Mouse (Mus musculus): ENCODE results near the gene Fam57b.
A peak's percentile ranks its signal among the peaks of the same experiment; 100 is the strongest.

The Fam57b gene

GRCm38 (mm10) chr7:126825952-126826351 lies 28.5 kb downstream of the Fam57b start:
- DNase-seq (ENCODE audit: low read depth, low spot score) = peak; percentile 53

DNA sequence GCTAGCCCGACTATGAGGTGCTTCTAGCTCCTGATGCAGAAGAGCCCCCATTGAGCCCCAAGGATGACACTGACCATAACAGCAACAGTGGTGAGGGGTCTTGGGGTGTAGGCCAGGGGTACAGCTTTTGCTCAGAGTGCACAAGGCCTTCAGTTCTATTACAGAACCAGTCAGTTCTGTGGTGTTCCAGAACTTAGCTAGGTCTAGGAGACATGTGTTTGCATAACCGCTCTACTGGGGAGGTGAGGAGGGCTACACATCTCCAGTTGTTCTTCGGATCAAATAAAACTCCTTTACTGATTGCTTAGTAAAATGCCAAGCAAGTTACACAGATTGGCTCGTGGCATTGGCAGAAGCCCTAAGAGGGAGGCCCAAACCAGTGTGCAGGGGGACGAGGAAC lies 34.1 kb downstream of the Fam57b start, which contains the start of gene 4930451I11Rik:
4930451I11Rik (minus strand) TSS at position 101 of the 400 bp plus-strand sequence.
- DNase-seq (ENCODE audit: low read depth, low spot score) = no peak

- DNase-seq (ENCODE audit: low read depth, low spot score) = peak; percentile 71
These were observed 34.6 kb downstream of the Fam57b start for GRCm38 (mm10) chr7:126832036-126832598.

DNA sequence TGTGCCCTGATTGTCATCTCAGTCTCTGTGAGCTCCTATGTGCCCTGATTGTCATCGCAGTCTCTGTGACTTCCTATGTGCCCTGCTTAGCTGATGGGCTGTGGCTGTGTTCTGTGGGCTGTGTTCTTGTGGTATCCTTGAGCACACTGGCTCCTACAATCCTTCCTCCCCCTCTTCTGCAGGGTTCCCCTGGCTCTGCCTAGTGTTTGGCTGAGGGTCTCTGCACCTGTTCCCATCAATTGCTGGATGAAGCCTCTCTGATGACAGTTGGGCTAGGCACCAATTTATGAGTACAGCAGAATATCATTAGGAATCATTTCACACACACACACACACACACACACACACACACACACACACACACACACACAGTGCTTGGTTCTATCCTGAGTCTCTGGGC lies 35.8 kb downstream of the Fam57b start:
- no peak for DNase-seq (ENCODE audit: low read depth, low spot score)

DNA sequence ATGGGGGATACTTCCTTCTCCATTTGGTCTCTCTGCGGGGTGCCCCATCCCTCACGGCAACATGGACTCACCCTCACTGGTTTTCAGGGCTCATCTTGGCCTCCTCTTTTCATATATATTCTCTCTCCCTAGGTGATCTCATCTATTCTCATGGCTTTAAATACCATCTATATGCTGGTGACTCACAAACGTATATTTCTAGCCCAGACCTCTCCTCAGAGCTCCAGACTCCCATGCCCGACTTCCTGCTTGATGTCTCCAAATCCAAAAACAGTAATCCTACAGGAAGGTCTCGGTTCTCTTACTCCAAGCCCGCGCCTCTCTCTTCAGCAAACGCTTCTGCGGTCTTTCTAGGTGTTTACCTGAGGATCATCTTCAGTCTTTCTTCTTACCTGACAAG lies 45.8 kb downstream of the Fam57b start:
- no peak for DNase-seq (ENCODE audit: low read depth, low spot score)

DNA sequence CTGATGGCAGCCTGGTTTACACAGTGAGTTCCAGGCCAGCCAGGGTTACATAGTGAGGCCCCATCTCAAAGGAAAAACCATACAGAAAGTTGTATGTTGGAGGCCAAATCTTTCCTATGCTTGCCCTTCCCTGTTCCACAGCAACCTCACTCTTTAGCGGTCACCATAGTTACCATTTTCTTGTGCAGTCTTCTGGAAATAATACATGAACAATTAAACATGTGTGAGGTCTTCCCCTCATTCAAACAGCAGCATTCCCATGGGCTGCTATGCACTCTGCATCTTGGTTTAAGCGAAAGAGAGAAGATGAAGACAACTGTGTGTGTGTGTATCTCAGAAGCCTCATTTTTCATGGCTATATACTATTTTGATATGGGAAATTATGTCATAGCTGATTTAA lies 48.0 kb downstream of the Fam57b start:
- no peak for DNase-seq (ENCODE audit: low read depth, low spot score)

DNA sequence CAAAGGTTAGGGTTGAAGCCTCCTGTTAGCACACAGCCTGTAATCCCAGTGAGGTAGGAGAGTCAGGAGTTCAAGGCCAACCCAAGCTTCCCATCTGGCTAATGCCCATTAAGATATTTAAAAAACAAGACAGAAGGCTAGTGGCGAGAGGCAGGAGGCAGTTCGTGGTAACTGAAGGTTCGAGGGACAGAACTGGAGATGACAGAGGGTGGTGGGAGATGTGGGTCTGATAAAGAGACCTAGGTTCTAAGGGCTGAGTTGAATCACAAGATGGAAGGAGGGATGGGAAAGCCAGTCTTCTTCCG lies 49.6 kb downstream of the Fam57b start, which contains the start of gene Doc2a:
Doc2a (plus strand) TSS at position 301 of the 305 bp plus-strand sequence.
- no peak for DNase-seq (ENCODE audit: low read depth, low spot score)

DNA sequence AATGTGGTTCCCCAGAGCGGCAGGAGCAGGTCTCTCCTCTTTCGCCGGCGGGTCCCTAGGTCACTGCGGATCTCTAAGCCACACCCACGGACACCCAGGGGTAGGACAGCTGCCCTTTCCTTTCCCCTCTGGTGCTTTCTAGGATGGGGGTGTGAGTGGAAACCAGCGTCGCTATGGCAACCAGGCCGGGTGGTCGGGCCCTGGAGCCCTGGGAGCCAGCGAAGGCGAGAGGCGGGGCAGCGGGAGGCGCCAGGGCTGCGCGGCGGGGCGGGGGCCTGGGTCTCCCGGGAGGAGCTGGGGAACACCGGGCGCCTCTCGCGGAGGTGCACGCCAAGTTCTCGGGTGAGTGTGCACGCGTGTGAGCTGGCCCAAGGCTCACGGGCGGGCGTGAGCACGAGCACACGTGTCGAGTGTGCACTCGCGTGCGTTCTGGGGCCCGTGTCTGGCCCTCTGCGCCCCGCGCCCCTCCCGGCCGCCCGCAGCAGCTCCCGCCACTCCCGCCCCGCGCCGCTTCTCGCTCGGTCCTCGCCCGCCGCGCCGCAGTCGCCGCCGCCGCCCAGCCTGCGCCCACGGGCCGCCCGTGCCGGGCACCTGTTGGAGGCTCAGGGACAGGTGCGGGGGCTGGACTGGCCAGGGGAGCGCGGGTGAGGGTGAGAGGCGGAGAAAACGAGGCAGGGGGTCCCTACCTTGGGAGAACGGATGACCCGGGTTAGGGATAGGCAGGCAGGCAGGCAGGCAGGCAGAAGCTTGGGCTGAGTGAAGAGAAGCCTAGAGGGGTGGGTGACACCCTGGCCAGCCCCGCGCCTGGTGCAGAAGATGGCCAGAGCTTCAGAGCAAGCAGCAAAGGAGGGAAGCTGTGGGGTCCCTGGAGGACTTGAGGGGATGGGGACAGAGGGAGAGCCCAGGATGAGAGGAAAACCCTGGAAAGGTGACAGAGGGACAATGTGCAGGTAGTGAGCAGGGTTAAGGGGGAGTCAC lies 50.2 kb downstream of the Fam57b start:
- DNase-seq (ENCODE audit: low read depth, low spot score) = no peak

GRCm38 (mm10) chr7:126848794-126849193 lies 51.3 kb downstream of the Fam57b start:
- no peak for DNase-seq (ENCODE audit: low read depth, low spot score)

DNA sequence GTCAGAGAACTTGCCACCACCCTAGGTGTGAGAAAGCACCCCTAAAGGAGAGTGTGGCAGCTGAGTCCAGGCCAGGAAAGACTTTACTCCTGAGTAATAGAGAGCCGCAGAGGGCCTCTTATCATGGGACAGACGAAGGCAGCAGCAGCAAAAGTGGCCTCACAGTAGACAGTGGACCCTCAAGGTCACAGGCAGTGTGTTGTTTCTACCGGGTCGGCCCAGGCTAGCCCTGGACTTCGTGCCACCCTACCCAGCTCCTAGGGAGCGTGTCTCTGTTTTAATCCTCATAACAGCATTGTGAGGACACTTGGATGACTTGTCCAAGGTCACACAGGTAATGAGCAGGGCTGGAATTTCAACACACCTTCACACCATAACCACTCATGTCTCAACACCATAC lies 52.7 kb downstream of the Fam57b start:
- DNase-seq (ENCODE audit: low read depth, low spot score) = no peak

GRCm38 (mm10) chr7:126851192-126851591 lies 53.7 kb downstream of the Fam57b start:
- no peak for DNase-seq (ENCODE audit: low read depth, low spot score)

GRCm38 (mm10) chr7:126853454-126853853 lies 56.0 kb downstream of the Fam57b start:
- no peak for DNase-seq (ENCODE audit: low read depth, low spot score)

- DNase-seq (ENCODE audit: low read depth, low spot score) = no peak
These were observed 58.2 kb downstream of the Fam57b start for GRCm38 (mm10) chr7:126855641-126856040.

- no peak for DNase-seq (ENCODE audit: low read depth, low spot score)
These were observed 59.4 kb downstream of the Fam57b start for GRCm38 (mm10) chr7:126856741-126857420.

- DNase-seq (ENCODE audit: low read depth, low spot score) = no peak
These were observed 63.5 kb downstream of the Fam57b start for GRCm38 (mm10) chr7:126860987-126861386.

DNA sequence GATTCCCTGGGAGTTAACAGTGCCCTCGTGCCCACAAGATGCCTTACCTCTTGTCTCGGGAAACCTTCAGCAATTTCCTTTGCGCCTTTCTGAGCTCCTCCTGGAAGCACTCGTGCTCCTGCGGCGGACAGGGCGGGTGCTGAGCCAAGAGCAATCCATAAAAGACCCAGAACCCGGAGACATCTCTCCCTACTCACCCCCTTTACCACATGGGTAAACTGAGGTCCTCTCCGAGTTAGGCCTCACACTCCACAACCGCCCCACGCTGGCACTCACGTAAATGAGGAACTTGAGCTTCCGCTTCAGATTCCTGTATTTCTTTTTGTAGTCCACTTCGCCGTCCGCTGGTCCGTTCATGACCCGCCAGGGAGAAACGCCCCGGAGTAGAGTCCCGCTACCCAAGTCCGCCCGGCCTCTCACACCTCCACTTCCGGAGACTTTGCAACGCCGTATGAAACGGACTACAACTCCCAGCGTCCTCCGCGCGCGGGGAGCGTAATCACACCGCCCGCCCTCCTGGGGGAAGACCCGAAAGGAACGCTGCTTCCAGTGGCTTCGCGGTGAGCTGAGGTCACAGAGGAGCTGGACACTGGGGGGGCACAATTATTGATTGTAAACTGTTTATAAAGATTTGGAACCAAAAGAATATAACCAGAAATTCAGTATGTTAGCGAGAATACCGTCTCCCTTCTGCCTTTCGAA lies 64.1 kb downstream of the Fam57b start, which contains the start of gene Hirip3:
Hirip3 (plus strand) TSS at position 544 of the 702 bp plus-strand sequence.
- DNase-seq (ENCODE audit: low read depth, low spot score) = peak; percentile 88

DNA sequence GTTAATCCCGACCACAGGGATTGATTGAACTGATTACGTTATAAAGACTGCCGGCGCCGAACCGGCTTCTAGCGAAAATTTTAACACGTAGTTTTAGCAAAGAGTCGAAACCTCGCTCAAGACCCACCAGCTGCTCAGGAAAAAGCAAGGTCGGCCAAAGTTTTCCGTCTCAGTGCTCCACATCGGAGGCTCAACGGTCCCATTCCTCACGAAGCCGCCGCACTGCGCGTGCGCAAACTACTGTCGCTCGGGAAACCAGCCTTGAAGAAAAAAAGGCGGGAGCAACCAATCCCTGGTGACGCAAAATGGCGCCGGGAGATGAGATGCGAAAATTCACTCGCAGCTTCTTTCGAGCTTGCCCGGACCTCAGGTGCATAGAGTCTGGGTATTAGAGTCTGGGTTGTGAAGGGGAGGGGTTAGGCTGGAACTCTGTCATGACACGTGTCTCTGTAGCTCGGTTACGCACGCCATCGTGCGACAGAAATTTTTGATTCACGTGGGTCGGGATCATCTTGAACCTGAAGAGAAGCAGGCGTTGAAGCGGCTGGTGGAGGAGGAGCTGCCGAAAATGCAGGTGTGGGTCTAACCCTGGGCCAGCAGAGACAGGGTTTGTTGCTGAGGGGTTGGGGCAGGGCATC lies 64.8 kb downstream of the Fam57b start, which contains the start of gene Ino80e:
Ino80e (minus strand) TSS at position 231 of the 638 bp plus-strand sequence.
- peak; percentile 95 for DNase-seq (ENCODE audit: low read depth, low spot score)

DNA sequence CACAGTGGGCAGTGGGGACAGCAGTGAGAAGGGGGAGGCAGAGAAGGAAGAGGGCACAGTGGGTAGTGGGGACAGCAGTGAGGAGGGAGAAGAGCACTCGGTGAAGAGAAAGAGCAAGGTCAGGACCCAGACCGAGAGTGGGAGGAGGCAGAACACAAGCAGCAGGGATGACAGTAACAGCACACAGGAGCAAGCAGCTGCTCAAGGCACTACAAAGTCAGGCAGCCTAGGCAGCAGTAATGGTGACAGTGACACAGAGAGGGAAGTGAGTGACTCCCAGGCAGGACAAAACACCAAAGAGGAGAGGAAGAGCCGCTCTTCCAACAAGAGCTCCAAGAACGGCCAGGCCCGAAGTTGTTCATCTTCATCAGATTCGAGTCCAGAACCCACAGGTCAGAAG lies 66.3 kb downstream of the Fam57b start:
- no peak for DNase-seq (ENCODE audit: low read depth, low spot score)

DNA sequence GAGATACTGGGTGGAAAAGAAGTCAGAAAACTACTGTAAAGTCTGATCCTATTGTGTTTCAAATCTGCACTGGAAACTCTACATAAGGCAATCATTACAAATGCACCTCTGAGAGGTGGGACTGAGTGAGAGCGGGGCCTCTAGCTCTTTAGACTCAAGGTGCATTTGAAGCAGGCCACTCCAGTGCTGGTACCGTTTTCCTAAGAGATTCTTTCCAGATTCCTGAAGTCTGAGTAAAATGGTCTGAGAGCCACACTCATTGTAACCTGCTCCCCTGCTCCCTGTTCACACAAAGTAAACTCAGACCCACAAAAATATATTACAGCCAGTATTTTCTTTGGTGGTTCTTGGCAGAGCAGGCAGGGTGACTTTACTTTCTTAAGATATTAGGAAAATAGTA lies 70.1 kb downstream of the Fam57b start:
- no peak for DNase-seq (ENCODE audit: low read depth, low spot score)

- DNase-seq (ENCODE audit: low read depth, low spot score) = no peak
These were observed 70.5 kb downstream of the Fam57b start for GRCm38 (mm10) chr7:126868003-126868402.

Measured in retina, postnatal 7 days (tissue).